Mouse (Mus musculus): ENCODE data around the gene Hist1h2be. TPM values are rescaled to one million over a fixed set of nuclear protein-coding genes. Genes with fewer than 3 reads are reported as not detected.
"Not testable (repeated sequence)": the region's sequence is repeated elsewhere in the genome, so short reads cannot be mapped to it uniquely, and the experiment has no call there.

The Hist1h2be gene
- polyA plus RNA-seq (2015; fragmentation: Nextera tagmentation; extraction: Ambion mirVana), result 1.2 and 1.6 TPM in 2 replicates

- H3K4me2 ChIP-seq, result peak within 1 kb of the TSS; percentile 99
- H3K4me3 ChIP-seq, result peak within 1 kb of the TSS; percentile 63
- under 1% methylated on average over 27 of the region's 27 CpGs for WGBS
Measured at GRCm38 (mm10) chr13:23620733-23621531, at the start of gene Hist1h2be. Hist1h2be (minus strand) TSS chr13:23621124.

GRCm38 (mm10) chr13:23662536-23662935 is 41.6 kb upstream of the Hist1h2be start:
- Histone ChIP-seq H3K9me3 (no peaks in the 10 kb centered on the region), H3K36me3 (no peaks in the 10 kb centered on the region), H3K4me2 (no peak overlapping the region), H3K27ac (no peak overlapping the region), H3K4me3 (no peak overlapping the region), H3K4me1 (replicated peaks) (no peaks in the 10 kb centered on the region), H3K27me3 (no peaks in the 10 kb centered on the region), H3K9ac (no peak overlapping the region)
- WGBS, result 83% methylated on average over 3 of the region's 3 CpGs
- no peak for ATAC-seq (ENCODE audit: low FRiP score)

More at GRCm38 (mm10) chr13:23620733-23621531, at the start of gene Hist1h2be:
- Histone ChIP-seq H3K9me3 (no peaks in the 10 kb centered on the region), H3K9ac (peak within 1 kb of the TSS; percentile 88), H3K27me3 (no peaks in the 10 kb centered on the region), H3K4me1 (replicated peaks) (peaks cover 15% of the 10 kb centered on the region), H3K27ac (peak within 1 kb of the TSS; percentile 96), H3K36me3 (no peaks in the 10 kb centered on the region)
- ATAC-seq (ENCODE audit: low FRiP score), result peak; percentile 90

- no peaks in the 10 kb centered on the region for H3K36me3 ChIP-seq
- no peaks in the 10 kb centered on the region for H3K27me3 ChIP-seq
- no peak overlapping the region for H3K4me2 ChIP-seq
- H3K9me3 ChIP-seq, result no peaks in the 10 kb centered on the region
- H3K4me3 ChIP-seq, result no peak overlapping the region
- H3K27ac ChIP-seq, result no peak overlapping the region
- no peak for ATAC-seq (ENCODE audit: low FRiP score)
- no peaks in the 10 kb centered on the region for H3K4me1 ChIP-seq (replicated peaks)
- 81% methylated on average over 6 of the region's 6 CpGs for WGBS
- H3K9ac ChIP-seq, result no peak overlapping the region
Measured at GRCm38 (mm10) chr13:23659636-23660366, 38.9 kb upstream of the Hist1h2be start.

GRCm38 (mm10) chr13:23630653-23631052 is 9.7 kb upstream of the Hist1h2be start:
- no peak overlapping the region for H3K4me3 ChIP-seq
- WGBS, result 38% methylated on average over 1 of the region's 1 CpGs
- no peak for ATAC-seq (ENCODE audit: low FRiP score)
- no peak overlapping the region for H3K4me2 ChIP-seq
- H3K36me3 ChIP-seq, result no peaks in the 10 kb centered on the region
- no peaks in the 10 kb centered on the region for H3K9me3 ChIP-seq
- no peak overlapping the region for H3K27ac ChIP-seq
- H3K27me3 ChIP-seq, result no peaks in the 10 kb centered on the region
- no peaks in the 10 kb centered on the region for H3K4me1 ChIP-seq (replicated peaks)
- no peak overlapping the region for H3K9ac ChIP-seq

- WGBS, result 30% methylated on average over 7 of the region's 7 CpGs
- Histone ChIP-seq H3K36me3 (no peaks in the 10 kb centered on the region), H3K4me2 (peak overlapping the region; percentile 99), H3K27me3 (no peaks in the 10 kb centered on the region), H3K27ac (peak overlapping the region; percentile 96), H3K4me1 (replicated peaks) (peaks cover 15% of the 10 kb centered on the region), H3K9me3 (no peaks in the 10 kb centered on the region), H3K4me3 (peak overlapping the region; percentile 63), H3K9ac (peak overlapping the region; percentile 88)
- ATAC-seq (ENCODE audit: low FRiP score), result no peak
Measured at GRCm38 (mm10) chr13:23622861-23623450, 2.0 kb upstream of the Hist1h2be start.

GRCm38 (mm10) chr13:23622175-23622671 is 1.3 kb upstream of the Hist1h2be start, which contains the start of gene Hist1h1e:
Hist1h1e (minus strand) TSS chr13:23622558.
- peak; percentile 93 for ATAC-seq (ENCODE audit: low FRiP score)
- Histone ChIP-seq H3K4me2 (peak within 1 kb of the TSS; percentile 99), H3K9ac (peak within 1 kb of the TSS; percentile 88), H3K4me1 (replicated peaks) (peaks cover 15% of the 10 kb centered on the region), H3K4me3 (peak within 1 kb of the TSS; percentile 63), H3K27ac (peak within 1 kb of the TSS; percentile 96)
- not testable (repeated sequence) for H3K36me3 ChIP-seq, H3K9me3 ChIP-seq, H3K27me3 ChIP-seq
- WGBS, result under 1% methylated on average over 53 of the region's 53 CpGs

- under 1% methylated on average over 18 of the region's 18 CpGs for WGBS
- no peaks in the 10 kb centered on the region for H3K9me3 ChIP-seq
Measured at GRCm38 (mm10) chr13:23621532-23622174, 729 bp upstream of the Hist1h2be start.

GRCm38 (mm10) chr13:23620056-23620732 is 730 bp downstream of the Hist1h2be start:
- no peaks in the 10 kb centered on the region for H3K9me3 ChIP-seq
- H3K9ac ChIP-seq, result peak overlapping the region; percentile 73
- ATAC-seq (ENCODE audit: low FRiP score), result no peak
- peak overlapping the region; percentile 63 for H3K4me3 ChIP-seq
- 59% methylated on average over 12 of the region's 12 CpGs for WGBS
- peaks cover 15% of the 10 kb centered on the region for H3K4me1 ChIP-seq (replicated peaks)
- no peaks in the 10 kb centered on the region for H3K27me3 ChIP-seq
- peak overlapping the region; percentile 99 for H3K4me2 ChIP-seq
- H3K27ac ChIP-seq, result peak overlapping the region; percentile 92
- no peaks in the 10 kb centered on the region for H3K36me3 ChIP-seq

More at GRCm38 (mm10) chr13:23621532-23622174, 729 bp upstream of the Hist1h2be start:
- Histone ChIP-seq H3K4me2 (peak overlapping the region; percentile 99), H3K36me3 (no peaks in the 10 kb centered on the region), H3K4me1 (replicated peaks) (peaks cover 15% of the 10 kb centered on the region), H3K27ac (peak overlapping the region; percentile 96), H3K27me3 (no peaks in the 10 kb centered on the region), H3K9ac (peak overlapping the region; percentile 88), H3K4me3 (peak overlapping the region; percentile 63)
- ATAC-seq (ENCODE audit: low FRiP score), result peak; percentile 86

- H3K9me3 ChIP-seq, result no peaks in the 10 kb centered on the region
- no peaks in the 10 kb centered on the region for H3K36me3 ChIP-seq
- no peaks in the 10 kb centered on the region for H3K27me3 ChIP-seq
- WGBS, result 96% methylated on average over 3 of the region's 3 CpGs
- no peaks in the 10 kb centered on the region for H3K4me1 ChIP-seq (replicated peaks)
- no peak overlapping the region for H3K27ac ChIP-seq
- no peak overlapping the region for H3K4me2 ChIP-seq
- no peak overlapping the region for H3K9ac ChIP-seq
- no peak for ATAC-seq (ENCODE audit: low FRiP score)
- no peak overlapping the region for H3K4me3 ChIP-seq
Measured at GRCm38 (mm10) chr13:23611638-23612037, 9.3 kb downstream of the Hist1h2be start.

- no peaks in the 10 kb centered on the region for H3K4me1 ChIP-seq (replicated peaks)
- H3K4me3 ChIP-seq, result no peak overlapping the region
- H3K9ac ChIP-seq, result no peak overlapping the region
- no peak overlapping the region for H3K27ac ChIP-seq
- H3K9me3 ChIP-seq, result no peaks in the 10 kb centered on the region
- no peak for ATAC-seq (ENCODE audit: low FRiP score)
- WGBS, result 77% methylated on average over 2 of the region's 2 CpGs
- no peaks in the 10 kb centered on the region for H3K27me3 ChIP-seq
- H3K4me2 ChIP-seq, result no peak overlapping the region
- no peaks in the 10 kb centered on the region for H3K36me3 ChIP-seq
Measured at GRCm38 (mm10) chr13:23610393-23610792, 10.5 kb downstream of the Hist1h2be start.

GRCm38 (mm10) chr13:23609844-23610243 is 11.1 kb downstream of the Hist1h2be start:
- Histone ChIP-seq H3K36me3 (no peaks in the 10 kb centered on the region), H3K4me2 (no peak overlapping the region), H3K27ac (no peak overlapping the region), H3K4me1 (replicated peaks) (no peaks in the 10 kb centered on the region), H3K27me3 (no peaks in the 10 kb centered on the region), H3K4me3 (no peak overlapping the region), H3K9me3 (no peaks in the 10 kb centered on the region), H3K9ac (no peak overlapping the region)
- no peak for ATAC-seq (ENCODE audit: low FRiP score)

All from hindbrain, embryonic 13.5 days (tissue).